Mouse (Mus musculus) kidney, embryonic 16.5 days (tissue): ENCODE measurements around the gene Impdh1. TPM values are rescaled to one million over a fixed set of nuclear protein-coding genes. Genes with fewer than 3 reads are reported as not detected.

Experiments used
- ATAC-seq: fragments of 200-750 bp; cut with Nextera tagmentation; 2 replicates; pipeline ENCODE4 v1.8.0; 2017; ENCODE audit warnings: moderate TSS enrichment; ENCODE audit not compliant: low FRiP score, low TSS enrichment
- H3K27ac ChIP-seq: fragments of 300-500 bp; sonication (generic); 2 replicates; pipeline ENCODE4 v1.5.1; 2014; ENCODE audit warnings: low read length
- H3K27me3 ChIP-seq: fragments of 300-500 bp; sonication (generic); 2 replicates; pipeline ENCODE4 v1.6.1; 2014; ENCODE audit warnings: low read length, control low read depth, mixed read lengths; ENCODE audit not compliant: insufficient read depth
- H3K36me3 ChIP-seq: fragments of 300-500 bp; sonication (generic); 2 replicates; pipeline ENCODE4 v1.6.1; 2014; ENCODE audit warnings: low read length, control low read depth, mixed read lengths; ENCODE audit not compliant: insufficient read depth
- H3K4me1 ChIP-seq: fragments of 300-500 bp; sonication (generic); 2 replicates; pipeline ENCODE4 v1.6.1; 2014; ENCODE audit warnings: low read length, control low read depth, mixed read lengths; ENCODE audit not compliant: insufficient read depth
- H3K4me2 ChIP-seq: fragments of 300-500 bp; sonication (generic); replicated peaks from 2 replicates; pipeline ENCODE4 v1.6.1; 2014; ENCODE audit warnings: low read depth, low read length
- H3K4me3 ChIP-seq: fragments of 300-500 bp; sonication (generic); 2 replicates; pipeline ENCODE4 v1.5.1; 2014; ENCODE audit warnings: mild to moderate bottlenecking, low read length
- H3K9ac ChIP-seq: fragments of 300-500 bp; sonication (generic); replicated peaks from 2 replicates; pipeline ENCODE4 v1.6.1; 2014; ENCODE audit warnings: low read length
- H3K9me3 ChIP-seq: fragments of 300-500 bp; sonication (generic); 2 replicates; pipeline ENCODE4 v1.6.1; 2016; ENCODE audit warnings: low read length, control low read depth
- WGBS: fragments of 180-500 bp; shearing (Covaris S2); extraction: QIAGEN DNeasy Blood & Tissue Kit; methylation state at CpG from one replicate; pipeline ENCODE4 v1.1.7; 2014; 5-methylcytosine and 5-hydroxymethylcytosine counted together
- polyA plus RNA-seq: library from polyadenylated mRNA; unstranded; fragments of >200 nt; fragmentation: Nextera tagmentation; extraction: Ambion mirVana; gene quantifications from 2 replicates; pipeline ENCODE4 v1.2.1, GENCODE M21; 2015

Impdh1 gene
- polyA plus RNA-seq, 1 experiment from 2014 or later: 49.1 TPM

DNA sequence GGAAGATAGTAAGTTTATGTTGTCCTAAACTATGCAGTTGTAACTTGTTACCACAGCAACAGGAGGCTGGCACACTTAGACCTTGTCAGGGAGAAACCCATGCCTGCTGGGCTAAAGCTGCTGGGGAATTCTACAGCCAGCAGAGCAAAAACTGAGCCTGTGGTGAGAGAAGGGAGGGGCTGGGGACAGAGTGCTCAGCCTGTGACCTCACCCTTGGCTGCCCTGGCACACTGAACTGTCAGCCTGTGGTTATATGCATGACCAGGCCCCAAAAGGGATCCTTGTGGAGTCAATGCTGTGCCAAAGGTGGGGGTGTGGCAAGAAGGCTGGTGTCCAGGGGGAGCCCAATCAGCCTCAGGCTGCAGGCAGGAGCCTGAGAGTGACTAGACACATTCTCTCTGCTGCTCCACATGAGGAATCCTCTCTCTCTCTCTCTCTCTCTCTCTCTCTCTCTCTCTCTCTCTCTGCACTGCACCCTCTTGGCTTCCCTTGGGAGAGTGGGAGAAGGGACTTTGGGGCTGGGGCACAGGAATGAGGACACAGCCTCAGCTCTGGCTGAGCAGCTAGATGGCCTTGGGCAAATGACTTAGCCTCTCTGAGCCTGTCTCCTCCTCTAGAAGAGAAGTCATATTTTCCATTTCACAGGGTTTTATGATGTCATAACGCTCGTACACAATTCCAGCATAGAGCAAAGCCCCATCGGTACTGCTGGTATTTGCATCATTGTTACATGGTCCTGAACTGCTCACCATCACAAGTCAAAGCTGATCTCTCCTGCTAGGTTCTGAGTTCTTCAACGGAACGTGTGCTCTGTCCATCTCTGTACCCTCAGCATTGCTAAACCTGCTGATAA is 20.1 kb downstream of the Impdh1 start:
- ATAC-seq: no peak; the same call in 1 of the 2 replicates

DNA sequence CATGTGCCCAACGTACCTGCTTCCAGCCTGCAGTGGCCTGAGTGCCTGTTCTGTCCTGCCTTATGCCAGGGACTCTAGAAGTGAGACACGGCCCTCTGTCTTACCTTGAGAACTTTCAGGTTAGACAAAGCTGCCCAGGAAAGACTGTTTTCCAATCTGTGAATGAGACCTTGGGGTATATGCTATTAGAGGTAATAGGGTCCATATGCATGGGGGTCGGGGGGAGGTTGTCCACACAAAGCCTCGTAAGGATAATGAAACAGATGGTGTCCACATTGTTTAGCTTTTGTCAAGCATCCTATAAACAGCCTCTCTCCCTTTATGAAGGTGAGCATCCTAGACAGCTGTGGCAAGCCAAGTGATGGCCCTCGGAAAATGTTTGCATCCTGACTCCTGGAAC is 21.0 kb downstream of the Impdh1 start:
- H3K4me2 ChIP-seq: no peak overlapping the region
- no peaks in the 10 kb centered on the region for H3K9me3 ChIP-seq
- H3K4me1 ChIP-seq: peaks cover 9% of the 10 kb centered on the region; the same call in 1 of the 2 replicates
- no peak overlapping the region for H3K4me3 ChIP-seq
- H3K27me3 ChIP-seq: peaks cover 4% of the 10 kb centered on the region; the same call in 1 of the 2 replicates
- no peak overlapping the region for H3K27ac ChIP-seq
- no peaks in the 10 kb centered on the region for H3K36me3 ChIP-seq
- ATAC-seq: no peak
- H3K9ac ChIP-seq: no peak overlapping the region
- WGBS: 87% methylated on average over 5 of the region's 5 CpGs

More for the DNA sequence above, 20.1 kb downstream of the Impdh1 start:
- 0 out of 2 replicates have a peak, but pooled peaks cover 2% of the 10 kb centered on the region for H3K27me3 ChIP-seq
- H3K4me3 ChIP-seq: no peak overlapping the region
- WGBS: 81% methylated on average over 5 of the region's 5 CpGs
- H3K4me1 ChIP-seq: peaks cover 9% of the 10 kb centered on the region; the same call in 1 of the 2 replicates
- H3K27ac ChIP-seq: no peak overlapping the region
- no peak overlapping the region for H3K4me2 ChIP-seq
- H3K9me3 ChIP-seq: no peaks in the 10 kb centered on the region
- no peak overlapping the region for H3K9ac ChIP-seq
- H3K36me3 ChIP-seq: no peaks in the 10 kb centered on the region

DNA sequence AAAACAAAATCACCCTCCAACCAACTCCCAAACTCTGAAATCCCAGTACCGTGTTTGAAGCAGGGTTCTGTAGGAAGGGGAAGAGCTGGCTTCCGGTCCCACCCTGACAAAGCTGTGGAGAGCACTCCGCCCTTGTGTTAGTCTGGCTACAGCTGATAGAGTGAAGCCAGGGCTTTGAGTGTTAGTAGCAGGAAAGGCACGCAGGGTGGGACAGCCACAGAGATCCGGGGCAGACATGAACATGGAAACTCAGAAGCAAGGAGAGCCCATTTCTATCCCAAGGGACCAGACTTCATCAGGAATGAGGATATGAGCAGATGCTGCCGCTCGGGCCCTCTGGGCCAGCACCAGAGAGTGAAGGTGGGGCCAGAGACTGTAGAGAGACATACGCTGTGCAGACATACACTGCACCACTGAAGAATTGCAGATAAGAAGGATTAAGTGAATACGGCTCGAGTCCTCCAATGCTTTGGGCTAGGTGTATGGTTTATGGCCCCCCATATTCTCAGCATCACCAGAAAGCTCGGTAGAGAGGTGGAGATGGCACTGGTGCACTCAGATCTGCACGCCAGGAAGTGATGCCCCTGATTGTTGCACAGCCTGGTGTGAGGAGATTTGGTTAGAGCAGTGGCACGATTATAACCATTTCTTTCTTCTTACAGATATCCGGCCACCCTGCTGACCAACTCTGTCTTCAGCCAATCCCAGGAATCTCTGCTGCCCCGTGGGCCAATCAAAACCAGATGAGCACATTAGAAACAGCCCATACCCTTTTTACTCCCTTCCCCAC is 22.0 kb downstream of the Impdh1 start:
- ATAC-seq: no peak
- Histone ChIP-seq H3K4me2 (no peak overlapping the region), H3K27ac (no peak overlapping the region; the same call in 1 of the 2 replicates), H3K9ac (no peak overlapping the region), H3K4me3 (no peak overlapping the region), H3K27me3 (peaks cover 3% of the 10 kb centered on the region; the same call in 1 of the 2 replicates), H3K4me1 (peaks cover 8% of the 10 kb centered on the region; the same call in 1 of the 2 replicates), H3K9me3 (no peaks in the 10 kb centered on the region), H3K36me3 (no peaks in the 10 kb centered on the region)
- 65% methylated on average over 15 of the region's 15 CpGs for WGBS

DNA sequence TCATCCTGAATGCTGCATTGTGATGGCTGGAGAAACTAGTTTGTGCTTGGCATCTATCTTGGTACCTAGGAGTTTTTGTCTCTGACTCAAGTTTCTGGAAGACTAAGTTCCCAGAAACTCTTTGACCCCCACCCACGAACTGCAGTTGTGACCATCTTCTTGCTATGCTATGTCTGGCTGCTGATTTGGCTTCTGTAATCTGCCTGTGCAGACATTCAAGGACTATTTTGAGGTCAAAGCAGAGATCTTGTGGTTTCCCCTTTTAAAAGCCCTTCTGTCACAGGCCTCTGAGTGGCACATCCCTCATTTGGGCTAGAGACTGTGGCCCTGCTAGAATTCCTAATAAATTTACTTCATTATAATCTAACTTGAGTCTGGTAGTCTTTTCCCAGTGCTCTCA is 28.2 kb downstream of the Impdh1 start:
- Histone ChIP-seq H3K9ac (no peak overlapping the region), H3K27me3 (peaks cover 3% of the 10 kb centered on the region; the same call in 1 of the 2 replicates), H3K4me1 (no peaks in the 10 kb centered on the region), H3K27ac (no peak overlapping the region), H3K4me3 (no peak overlapping the region), H3K36me3 (no peaks in the 10 kb centered on the region), H3K4me2 (no peak overlapping the region), H3K9me3 (no peaks in the 10 kb centered on the region)
- 77% methylated on average over 1 of the region's 1 CpGs for WGBS
- no peak for ATAC-seq

DNA sequence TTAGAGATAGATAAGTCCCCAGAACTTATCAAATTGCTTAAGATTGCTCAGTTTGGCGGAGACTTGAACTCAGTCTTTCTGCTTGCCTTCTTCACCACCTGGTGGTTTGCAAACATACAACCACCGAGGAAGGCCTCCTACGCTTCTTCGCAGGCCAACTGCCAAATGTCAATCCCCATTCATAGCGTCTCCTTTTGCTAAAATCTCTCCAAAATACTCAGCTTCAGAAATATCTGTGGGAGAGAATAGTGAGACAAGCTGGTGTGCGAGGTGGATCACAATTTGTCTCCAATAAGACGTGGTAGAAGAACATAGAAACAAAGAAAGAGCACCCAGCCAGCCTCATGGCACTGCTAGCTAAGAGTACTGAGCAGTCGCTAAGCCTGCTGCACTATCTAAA is 36.3 kb downstream of the Impdh1 start:
- Histone ChIP-seq H3K9me3 (no peaks in the 10 kb centered on the region), H3K4me3 (peak overlapping the region; percentile 53), H3K27me3 (peaks cover 32% of the 10 kb centered on the region), H3K36me3 (no peaks in the 10 kb centered on the region), H3K4me1 (peaks cover 7% of the 10 kb centered on the region), H3K4me2 (peak overlapping the region; percentile 96), H3K9ac (no peak overlapping the region), H3K27ac (no peak overlapping the region)
- WGBS: 56% methylated on average over 8 of the region's 8 CpGs
- no peak for ATAC-seq

DNA sequence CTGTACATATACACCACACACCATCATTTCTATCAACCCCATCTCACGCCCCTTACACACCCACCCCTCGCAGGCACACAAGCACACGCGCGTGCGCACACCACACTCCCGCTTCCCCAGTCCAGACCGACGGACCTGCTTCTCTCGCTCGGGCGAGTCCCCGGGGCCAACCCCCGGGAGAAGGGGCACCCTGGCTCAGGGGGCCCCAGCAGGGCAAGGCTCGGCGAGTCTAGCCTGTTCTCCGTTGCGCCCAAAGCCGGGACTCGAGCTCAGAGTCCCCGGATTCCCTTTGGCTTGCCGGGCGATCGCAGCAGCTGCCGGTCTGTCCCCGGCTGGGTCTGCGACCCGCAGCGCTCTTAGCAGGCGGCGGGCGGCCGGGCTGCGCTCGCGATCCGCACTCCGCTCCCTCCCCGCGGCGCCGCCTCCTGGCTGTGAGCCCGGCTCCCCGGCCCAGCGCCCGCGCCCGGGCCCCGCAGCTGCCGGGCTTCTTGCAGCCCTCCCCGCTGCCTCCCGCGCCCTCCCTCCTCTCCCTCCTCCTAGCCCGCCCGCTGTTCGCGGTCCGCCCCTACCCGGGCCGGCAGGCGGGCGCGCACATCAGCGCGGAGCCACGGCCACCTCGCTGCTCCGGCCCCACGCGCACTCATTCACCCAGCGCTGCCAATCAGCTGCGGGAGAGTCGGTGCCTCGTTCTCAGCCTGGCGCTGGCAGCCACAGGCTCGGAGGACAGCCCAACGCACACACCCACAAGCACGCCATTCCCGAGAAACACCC is 37.1 kb downstream of the Impdh1 start, which contains the start of gene Prrt4:
Gene Prrt4, minus strand, starts transcription at position 697 of the 771 bp plus-strand sequence.
- ATAC-seq: peak; percentile 73
- Histone ChIP-seq H3K4me1 (peaks cover 7% of the 10 kb centered on the region), H3K9me3 (no peaks in the 10 kb centered on the region), H3K27me3 (peaks cover 40% of the 10 kb centered on the region), H3K4me3 (peak within 1 kb of the TSS; percentile 53), H3K9ac (peak within 1 kb of the TSS; percentile 61), H3K36me3 (no peaks in the 10 kb centered on the region), H3K27ac (no peak within 1 kb of the TSS), H3K4me2 (peak within 1 kb of the TSS; percentile 96)
- under 1% methylated on average over 71 of the region's 79 CpGs for WGBS

DNA sequence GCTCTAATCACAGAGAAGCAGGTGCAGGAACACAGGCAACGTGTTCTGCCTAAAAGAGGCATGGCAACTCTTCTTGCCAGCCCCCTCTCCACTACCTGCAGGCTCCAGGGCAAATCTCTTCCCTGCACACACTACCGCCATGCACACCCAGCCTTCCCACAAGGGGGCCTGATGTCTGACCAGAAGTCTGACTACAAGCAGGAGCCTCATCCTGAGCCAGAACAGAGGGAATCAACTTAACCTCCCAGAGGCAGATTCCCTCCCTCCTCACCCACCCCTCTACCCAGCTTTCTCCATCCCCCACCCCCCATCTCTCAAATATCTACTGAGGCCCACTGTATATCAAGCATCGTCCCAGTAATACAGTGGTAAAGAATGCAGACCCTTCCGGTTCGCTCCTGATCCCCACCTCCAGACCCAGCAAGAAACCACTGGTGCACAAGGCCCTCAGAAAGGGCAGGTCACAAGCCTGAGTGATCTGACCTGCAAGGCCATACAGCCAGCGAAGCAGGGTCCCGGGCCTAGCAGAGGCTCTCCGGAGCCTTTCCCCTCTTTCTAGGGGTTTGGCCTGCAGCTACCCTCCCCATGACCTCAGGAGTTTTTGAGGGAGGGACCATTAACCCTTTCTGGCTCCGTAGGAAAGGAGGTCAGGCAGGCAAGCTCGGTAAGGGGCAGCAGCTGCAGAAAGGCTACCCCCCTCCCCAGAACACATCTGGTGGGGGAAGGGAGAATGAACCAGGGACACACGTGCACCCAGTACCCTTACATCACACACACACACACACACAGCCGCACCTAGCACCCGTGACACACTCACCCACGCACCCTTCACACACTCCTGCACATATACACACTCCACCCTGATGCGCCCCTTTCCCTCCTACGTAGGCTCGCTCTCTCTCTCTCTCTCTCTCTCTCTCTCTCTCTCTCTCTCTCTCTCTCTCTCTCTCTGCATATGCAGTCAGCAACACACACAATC is 38.0 kb downstream of the Impdh1 start:
- WGBS: 22% methylated on average over 17 of the region's 17 CpGs
- Histone ChIP-seq H3K9ac (peak overlapping the region; percentile 61; the same call in 1 of the 2 replicates), H3K27me3 (peaks cover 48% of the 10 kb centered on the region)

DNA sequence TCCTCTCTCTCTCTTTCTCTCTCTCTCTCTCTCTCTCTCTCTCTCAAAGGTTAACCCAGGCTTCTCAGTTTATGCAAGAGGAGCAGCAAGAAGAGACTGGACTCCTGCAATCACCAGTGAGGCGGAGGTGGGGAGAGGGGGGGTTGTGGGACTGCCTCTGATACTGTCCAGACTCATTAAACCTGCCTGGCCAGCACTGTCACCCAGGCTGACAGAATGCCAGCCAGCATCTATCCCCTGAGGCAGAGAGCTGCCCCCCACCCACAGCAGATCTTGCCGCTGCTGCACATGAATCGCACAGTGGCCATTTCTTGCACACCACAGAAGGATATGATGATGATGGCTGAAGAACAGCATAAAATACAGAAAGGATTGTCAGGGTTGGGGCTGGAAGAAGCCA is 41.1 kb downstream of the Impdh1 start:
- H3K4me3 ChIP-seq: no peak overlapping the region
- ATAC-seq: no peak
- no peak overlapping the region for H3K4me2 ChIP-seq
- 86% methylated on average over 3 of the region's 3 CpGs for WGBS
- no peaks in the 10 kb centered on the region for H3K9me3 ChIP-seq
- H3K9ac ChIP-seq: no peak overlapping the region
- peaks cover 20% of the 10 kb centered on the region for H3K4me1 ChIP-seq
- peaks cover 61% of the 10 kb centered on the region for H3K27me3 ChIP-seq
- H3K36me3 ChIP-seq: no peaks in the 10 kb centered on the region
- H3K27ac ChIP-seq: no peak overlapping the region

More for the DNA sequence above, 38.0 kb downstream of the Impdh1 start:
- H3K4me2 ChIP-seq: peak overlapping the region; percentile 96
- no peak overlapping the region for H3K27ac ChIP-seq
- no peaks in the 10 kb centered on the region for H3K9me3 ChIP-seq
- H3K4me3 ChIP-seq: peak overlapping the region; percentile 53
- no peaks in the 10 kb centered on the region for H3K36me3 ChIP-seq
- peak; percentile 50 for ATAC-seq
- H3K4me1 ChIP-seq: peaks cover 7% of the 10 kb centered on the region
